Comparison of ENCODE assay signal across 8 mouse cellular contexts in the genomic region with DNA sequence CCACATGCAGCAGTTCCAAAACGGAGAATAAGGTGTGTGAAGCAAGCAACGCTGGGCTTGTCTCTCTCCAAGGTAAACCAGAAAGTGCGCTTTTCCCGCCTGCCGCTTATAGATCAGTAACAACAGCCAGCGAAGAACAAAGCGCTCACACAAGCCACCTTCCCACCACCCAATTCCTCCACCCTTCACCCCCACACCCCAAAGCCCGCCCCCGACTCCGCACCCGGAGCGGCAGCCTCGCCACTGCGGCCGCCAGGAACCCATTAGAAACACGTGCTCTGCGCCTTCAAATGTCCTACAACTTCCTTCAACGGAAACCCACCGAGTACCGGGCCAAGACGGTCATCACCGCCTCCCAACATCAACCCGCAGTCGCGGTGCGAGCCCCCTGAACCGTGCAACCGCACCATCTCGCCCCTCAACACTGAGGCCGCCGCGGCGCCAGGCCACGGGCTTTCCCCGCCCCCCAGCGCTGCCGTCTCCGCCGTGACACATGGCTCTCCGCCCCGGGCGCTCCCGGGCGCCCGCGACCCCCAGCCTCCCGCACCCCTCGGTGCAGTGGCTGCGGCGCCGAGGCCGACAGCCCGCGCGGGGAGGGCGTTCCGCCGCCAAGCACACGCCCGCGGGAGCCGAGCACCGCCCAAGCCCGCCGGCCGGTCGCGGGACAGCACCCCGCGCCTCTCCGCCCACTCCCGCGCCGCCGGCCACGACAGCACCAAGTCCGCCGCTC. TPM values are rescaled to one million over a fixed set of nuclear protein-coding genes. Genes with fewer than 3 reads are reported as not detected.
DNase-seq lines count a peak whose midpoint lies in the region; ATAC-seq lines count a peak whose summit lies in the region.

No protein-coding gene starts in this region.

- H3K27me3 ChIP-seq in embryonic facial prominence, embryonic 10.5 days (replicated peaks; ENCODE audit: low read depth, poor library complexity, severe bottlenecking) = no peaks in the 10 kb centered on the region; the same call in 1 of the 2 replicates
- no peaks in the 10 kb centered on the region for H3K27me3 ChIP-seq in limb, embryonic 11.5 days (ENCODE audit: control insufficient read depth, insufficient read depth, low read length)
- H3K27me3 ChIP-seq in midbrain, embryonic 15.5 days (replicated peaks) = 0 out of 2 replicates have a peak, but pooled peaks cover 3% of the 10 kb centered on the region

- peak; percentile 32 for DNase-seq in 3T3-L1 (ENCODE audit: low read depth, low spot score)
- DNase-seq in adrenal gland, adult 2 months = peak; percentile 77
- DNase-seq in embryonic facial prominence, embryonic 10.5 days (ENCODE audit: low spot score) = peak; percentile 70
- peak; percentile 23 for DNase-seq in kidney, adult 11 months
- peak; percentile 57 for DNase-seq in limb, embryonic 11.5 days (ENCODE audit: low spot score)
- DNase-seq in spleen, postnatal 14 days (ENCODE audit: low spot score in 2 of 2) = peak; percentile 17 to 32

- H3K36me3 ChIP-seq in embryonic facial prominence, embryonic 10.5 days (replicated peaks) = peaks cover 40% of the 10 kb centered on the region
- peaks cover 5% of the 10 kb centered on the region for H3K36me3 ChIP-seq in limb, embryonic 11.5 days (ENCODE audit: control insufficient read depth, insufficient read depth, low read length)
- 0 out of 2 replicates have a peak, but pooled peaks cover 4% of the 10 kb centered on the region for H3K36me3 ChIP-seq in midbrain, embryonic 15.5 days (replicated peaks)

- under 1% methylated on average over 77 of the region's 78 CpGs for WGBS in embryonic facial prominence, embryonic 10.5 days
- under 1% methylated on average over 62 of the region's 78 CpGs for WGBS in limb, embryonic 11.5 days
- under 1% methylated on average over 77 of the region's 78 CpGs for WGBS in midbrain, embryonic 15.5 days

- H3K9me3 ChIP-seq in embryonic facial prominence, embryonic 10.5 days = no peaks in the 10 kb centered on the region
- no peaks in the 10 kb centered on the region for H3K9me3 ChIP-seq in limb, embryonic 11.5 days (ENCODE audit: control insufficient read depth, low read length)
- no peaks in the 10 kb centered on the region for H3K9me3 ChIP-seq in midbrain, embryonic 15.5 days

- peaks cover 14% of the 10 kb centered on the region for H3K4me1 ChIP-seq in embryonic facial prominence, embryonic 10.5 days
- peaks cover 5% of the 10 kb centered on the region for H3K4me1 ChIP-seq in limb, embryonic 11.5 days (ENCODE audit: control insufficient read depth, insufficient read depth, low read length)
- peaks cover 23% of the 10 kb centered on the region for H3K4me1 ChIP-seq in midbrain, embryonic 15.5 days

- peak overlapping the region; percentile 65 for H3K4me2 ChIP-seq in limb, embryonic 11.5 days (ENCODE audit: low read depth, severe bottlenecking)
- peak overlapping the region; percentile 57 for H3K4me2 ChIP-seq in midbrain, embryonic 15.5 days

- peak overlapping the region; percentile 97 for H3K27ac ChIP-seq in embryonic facial prominence, embryonic 10.5 days (replicated peaks)
- H3K27ac ChIP-seq in limb, embryonic 11.5 days (replicated peaks; ENCODE audit: low read depth, low read length) = peak overlapping the region; percentile 96
- H3K27ac ChIP-seq in midbrain, embryonic 15.5 days = peak overlapping the region; percentile 99

- ATAC-seq in granulocyte monocyte progenitor cell, adult 5-6 weeks (replicated peaks; ENCODE audit: poor library complexity, severe bottlenecking) = peak; percentile 11
- ATAC-seq in limb, embryonic 11.5 days (ENCODE audit: insufficient number of reproducible peaks, low FRiP score, low TSS enrichment, low read depth) = peak; percentile 0; the same call in 1 of the 2 replicates
- ATAC-seq in midbrain, embryonic 15.5 days (replicated peaks) = no peak; the same call in 1 of the 2 replicates

- peak overlapping the region; percentile 99 for H3K4me3 ChIP-seq in embryonic facial prominence, embryonic 10.5 days
- peak overlapping the region; percentile 99 for H3K4me3 ChIP-seq in limb, embryonic 11.5 days (ENCODE audit: low read depth, low read length)
- peak overlapping the region; percentile 87 for H3K4me3 ChIP-seq in midbrain, embryonic 15.5 days

- H3K9ac ChIP-seq in limb, embryonic 11.5 days (ENCODE audit: low read length) = peak overlapping the region; percentile 99
- peak overlapping the region; percentile 87 for H3K9ac ChIP-seq in midbrain, embryonic 15.5 days

RNA-seq across cellular contexts. Expression of a gene that starts 1.1 kb away (rescaled TPM):
- 10 to 100 TPM; 67.6 to 69.1 TPM for total RNA-seq in adrenal gland, adult 2 months (2021)
- 3.1 and 4.5 TPM in 2 replicates for polyA plus RNA-seq in adrenal gland, adult 2 months (2012; rRNA removed)
- polyA plus RNA-seq in embryonic facial prominence, embryonic 10.5 days (2016; fragmentation: Nextera tagmentation; extraction: Ambion mirVana) = 133 TPM in 2 replicates
- 231 and 250 TPM in 2 replicates for total RNA-seq in granulocyte monocyte progenitor cell, adult 5-6 weeks (2014; fragmentation: Nextera tagmentation)
- 274 and 276 TPM in 2 replicates for total RNA-seq in granulocyte monocyte progenitor cell, adult 5-6 weeks (2017)
- 138 and 146 TPM in 2 replicates for polyA plus RNA-seq in limb, embryonic 11.5 days (2014; fragmentation: Nextera tagmentation; extraction: Ambion mirVana)
- polyA plus RNA-seq in midbrain, embryonic 15.5 days (2015; fragmentation: Nextera tagmentation; extraction: Ambion mirVana) = 75.2 and 82.5 TPM in 2 replicates

RNA-seq across cellular contexts. Expression of a gene that starts 24.8 kb away (rescaled TPM):
- 1 to 10 TPM in 1 of 2 experiments, not detected in 1; 2.1 TPM for total RNA-seq in adrenal gland, adult 2 months (2021)
- not detected in 2 replicates for polyA plus RNA-seq in adrenal gland, adult 2 months (2012; rRNA removed)
- 1.2 and 1.7 TPM in 2 replicates for polyA plus RNA-seq in embryonic facial prominence, embryonic 10.5 days (2016; fragmentation: Nextera tagmentation; extraction: Ambion mirVana)
- total RNA-seq in granulocyte monocyte progenitor cell, adult 5-6 weeks (2014; fragmentation: Nextera tagmentation) = not detected in 2 replicates
- not detected in 2 replicates for total RNA-seq in granulocyte monocyte progenitor cell, adult 5-6 weeks (2017)
- 0.61 and 1.0 TPM in 2 replicates for polyA plus RNA-seq in limb, embryonic 11.5 days (2014; fragmentation: Nextera tagmentation; extraction: Ambion mirVana)
- 0.50 and 1.0 TPM in 2 replicates for polyA plus RNA-seq in midbrain, embryonic 15.5 days (2015; fragmentation: Nextera tagmentation; extraction: Ambion mirVana)

RNA-seq across cellular contexts. Expression of a gene that starts 42.5 kb away (rescaled TPM):
- total RNA-seq in adrenal gland, adult 2 months (2021) = 10 to 100 TPM; 49.1 to 57.3 TPM
- 24.9 and 28.1 TPM in 2 replicates for polyA plus RNA-seq in adrenal gland, adult 2 months (2012; rRNA removed)
- polyA plus RNA-seq in embryonic facial prominence, embryonic 10.5 days (2016; fragmentation: Nextera tagmentation; extraction: Ambion mirVana) = 17.9 and 18.4 TPM in 2 replicates
- total RNA-seq in granulocyte monocyte progenitor cell, adult 5-6 weeks (2014; fragmentation: Nextera tagmentation) = 39.3 and 45.3 TPM in 2 replicates
- total RNA-seq in granulocyte monocyte progenitor cell, adult 5-6 weeks (2017) = 18.1 and 18.9 TPM in 2 replicates
- polyA plus RNA-seq in limb, embryonic 11.5 days (2014; fragmentation: Nextera tagmentation; extraction: Ambion mirVana) = 19.8 and 21.5 TPM in 2 replicates
- 33.7 and 36.2 TPM in 2 replicates for polyA plus RNA-seq in midbrain, embryonic 15.5 days (2015; fragmentation: Nextera tagmentation; extraction: Ambion mirVana)

Comparison
In these comparisons a context has a peak if more than half of its experiments do, and no peak if none do; other contexts are left out.
1. DNase-seq: peak in every context shown above with its lines; median percentile 77 in adrenal gland, adult 2 months; 70 in embryonic facial prominence, embryonic 10.5 days; 57 in limb, embryonic 11.5 days; 32 in 3T3-L1; 24 in spleen, postnatal 14 days; 23 in kidney, adult 11 months.
2. RNA of a gene that starts 1.1 kb away (polyA plus RNA-seq): 138 to 146 TPM in limb, embryonic 11.5 days, 133 TPM in embryonic facial prominence, embryonic 10.5 days and 75.2 to 82.5 TPM in midbrain, embryonic 15.5 days; 3.1 to 4.5 TPM in adrenal gland, adult 2 months; every median in the first group is over 10 times any median in the second.
3. Peak in every context shown above with its lines, with median percentiles within 50 percentile points of each other: H3K27ac ChIP-seq and H3K4me3 ChIP-seq.